Mouse (Mus musculus): ENCODE results near the gene Abl2. TPM values are rescaled to one million over a fixed set of nuclear protein-coding genes. Genes with fewer than 3 reads are reported as not detected.

Abl2 gene
- polyA plus RNA-seq, 1 experiment = 11.0 TPM

GRCm38 (mm10) chr1:156673476-156674194 is 115.0 kb downstream of the Abl2 start:
- no peak for TF ChIP-seq POLR2A (IDR thresholded peaks at IDR 0.05; ENCODE audit: low read depth, low read length)
- Histone ChIP-seq H3K27me3 (ENCODE audit: control insufficient read depth, insufficient read depth, low read length) (no peaks in the 10 kb centered on the region), H3K4me3 (ENCODE audit: extremely low read depth, insufficient read depth, insufficient read length) (peak overlapping the region; percentile 85), H3K36me3 (ENCODE audit: control insufficient read depth, insufficient read depth, low read length) (peaks cover 12% of the 10 kb centered on the region), H3K27ac (ENCODE audit: insufficient read depth, low read length) (peak overlapping the region; percentile 87), H3K4me1 (ENCODE audit: control insufficient read depth, insufficient read depth, insufficient read length) (peaks cover 6% of the 10 kb centered on the region; the same call in 1 of the 2 replicates)
- WGBS = under 1% methylated on average over 29 of the region's 29 CpGs
- peak; percentile 22 for DNase-seq (ENCODE audit: low read depth in 1 of 2, low spot score in 2 of 2)

DNA sequence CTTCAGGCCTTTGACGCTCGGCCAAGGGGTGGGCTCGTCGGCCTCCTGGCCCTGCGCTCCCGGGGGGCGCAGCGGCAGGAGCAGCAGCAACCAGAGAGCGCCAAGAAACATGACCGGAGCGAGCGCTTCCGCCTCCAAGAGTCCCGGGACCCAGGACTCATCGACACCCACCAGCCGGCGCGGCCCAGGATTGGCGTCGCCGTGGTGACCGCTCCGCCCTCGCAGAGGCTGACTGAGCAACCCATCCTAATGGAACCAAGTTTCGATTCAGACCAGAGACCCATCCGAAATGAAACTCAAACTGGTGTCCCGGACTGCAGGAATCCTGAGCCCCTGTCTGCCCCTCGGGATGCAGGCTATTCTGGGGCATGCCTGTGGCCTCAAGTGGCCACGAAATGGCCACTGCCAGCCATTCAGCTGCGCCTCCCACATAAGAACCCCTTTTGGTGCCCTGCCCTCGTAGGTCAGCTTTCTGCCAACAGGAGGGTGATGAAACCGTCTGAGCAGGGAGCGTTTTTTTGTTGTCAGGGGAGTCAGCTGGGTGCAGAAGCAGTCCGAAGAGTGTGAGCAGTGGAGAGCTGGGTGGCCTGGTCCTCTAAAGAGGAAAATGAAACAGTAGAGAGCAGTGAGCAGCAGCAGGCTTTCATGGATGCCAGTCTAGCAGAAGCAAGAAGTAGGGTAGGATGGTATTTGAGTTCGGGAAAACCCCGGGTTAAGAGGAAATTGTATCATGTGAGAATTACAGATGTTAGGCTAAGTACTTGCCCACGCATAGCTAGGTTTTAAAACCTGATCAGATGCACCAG is 115.8 kb downstream of the Abl2 start, which contains the start of gene Tor3a:
Tor3a (minus strand) TSS at position 162 of the 806 bp plus-strand sequence.
- H3K4me3 ChIP-seq (ENCODE audit: extremely low read depth, insufficient read depth, insufficient read length) = peak within 1 kb of the TSS; percentile 85

GRCm38 (mm10) chr1:156676171-156676570 is 117.6 kb downstream of the Abl2 start:
- DNase-seq (ENCODE audit: low read depth in 1 of 2, low spot score in 2 of 2) = peak; percentile 28 to 39
- TF ChIP-seq CTCF (IDR thresholded peaks at IDR 0.05; ENCODE audit: extremely low read depth, insufficient read depth, insufficient read length, insufficient replicate concordance) (peak; percentile 62; the same call in 1 of the 2 replicates), POLR2A (IDR thresholded peaks at IDR 0.05; ENCODE audit: low read depth, low read length) (no peak)
- Histone ChIP-seq H3K4me1 (ENCODE audit: control insufficient read depth, insufficient read depth, insufficient read length) (peaks cover 6% of the 10 kb centered on the region; the same call in 1 of the 2 replicates), H3K4me3 (ENCODE audit: extremely low read depth, insufficient read depth, insufficient read length) (no peak overlapping the region), H3K27me3 (ENCODE audit: control insufficient read depth, insufficient read depth, low read length) (no peaks in the 10 kb centered on the region), H3K36me3 (ENCODE audit: control insufficient read depth, insufficient read depth, low read length) (peaks cover 9% of the 10 kb centered on the region), H3K27ac (ENCODE audit: insufficient read depth, low read length) (no peak overlapping the region)
- 52% methylated on average over 12 of the region's 12 CpGs for WGBS

More for the DNA sequence above, 115.8 kb downstream of the Abl2 start, which contains the start of gene Tor3a:
- under 1% methylated on average over 37 of the region's 37 CpGs for WGBS
- peak; percentile 71 to 76 for DNase-seq (ENCODE audit: low read depth in 1 of 2, low spot score in 2 of 2)
- Histone ChIP-seq H3K27ac (ENCODE audit: insufficient read depth, low read length) (peak within 1 kb of the TSS; percentile 87), H3K27me3 (ENCODE audit: control insufficient read depth, insufficient read depth, low read length) (no peaks in the 10 kb centered on the region), H3K36me3 (ENCODE audit: control insufficient read depth, insufficient read depth, low read length) (peaks cover 6% of the 10 kb centered on the region; the same call in 1 of the 2 replicates), H3K4me1 (ENCODE audit: control insufficient read depth, insufficient read depth, insufficient read length) (peaks cover 6% of the 10 kb centered on the region; the same call in 1 of the 2 replicates)
- TF ChIP-seq POLR2A (IDR thresholded peaks at IDR 0.05; ENCODE audit: low read depth, low read length) (peak; percentile 27), CTCF (IDR thresholded peaks at IDR 0.05; ENCODE audit: extremely low read depth, insufficient read depth, insufficient read length, insufficient replicate concordance) (no peak)

- DNase-seq (ENCODE audit: low read depth in 1 of 2, low spot score in 2 of 2) = no peak
- peaks cover 6% of the 10 kb centered on the region; the same call in 1 of the 2 replicates for H3K4me1 ChIP-seq (ENCODE audit: control insufficient read depth, insufficient read depth, insufficient read length)
- TF ChIP-seq POLR2A (IDR thresholded peaks at IDR 0.05; ENCODE audit: low read depth, low read length) (no peak), CTCF (IDR thresholded peaks at IDR 0.05; ENCODE audit: extremely low read depth, insufficient read depth, insufficient read length, insufficient replicate concordance) (no peak)
- H3K4me3 ChIP-seq (ENCODE audit: extremely low read depth, insufficient read depth, insufficient read length) = no peak overlapping the region
- H3K27me3 ChIP-seq (ENCODE audit: control insufficient read depth, insufficient read depth, low read length) = no peaks in the 10 kb centered on the region
- 75% methylated on average over 5 of the region's 5 CpGs for WGBS
- H3K27ac ChIP-seq (ENCODE audit: insufficient read depth, low read length) = no peak overlapping the region
- peaks cover 11% of the 10 kb centered on the region for H3K36me3 ChIP-seq (ENCODE audit: control insufficient read depth, insufficient read depth, low read length)
These were observed 118.0 kb downstream of the Abl2 start for GRCm38 (mm10) chr1:156676596-156676995.

DNA sequence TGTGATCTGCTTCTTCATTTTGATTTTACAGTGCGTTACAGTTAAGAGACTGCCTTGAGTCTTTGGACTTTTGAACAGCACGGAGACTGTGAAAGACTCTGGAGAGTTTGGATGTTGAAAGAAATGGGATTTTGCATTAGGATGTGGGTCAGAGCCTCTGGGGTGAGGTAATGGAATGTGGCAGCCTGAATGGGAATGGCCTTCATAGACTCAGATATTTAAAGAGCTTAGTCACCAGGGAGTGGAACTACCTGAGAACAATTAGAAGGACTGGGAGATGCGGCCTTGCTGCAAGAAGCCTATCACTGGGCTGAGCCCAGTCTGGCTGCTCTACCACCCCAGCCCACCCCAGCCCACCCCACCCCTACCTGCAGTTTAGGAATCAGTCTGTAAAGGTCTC is 118.6 kb downstream of the Abl2 start:
- H3K36me3 ChIP-seq (ENCODE audit: control insufficient read depth, insufficient read depth, low read length) = peaks cover 11% of the 10 kb centered on the region

GRCm38 (mm10) chr1:156679599-156679998 is 121.0 kb downstream of the Abl2 start:
- no peak for TF ChIP-seq POLR2A (IDR thresholded peaks at IDR 0.05; ENCODE audit: low read depth, low read length)
- TF ChIP-seq CTCF (IDR thresholded peaks at IDR 0.05; ENCODE audit: extremely low read depth, insufficient read depth, insufficient read length, insufficient replicate concordance) = no peak
- 94% methylated on average over 9 of the region's 9 CpGs for WGBS
- Histone ChIP-seq H3K36me3 (ENCODE audit: control insufficient read depth, insufficient read depth, low read length) (peaks cover 13% of the 10 kb centered on the region), H3K27ac (ENCODE audit: insufficient read depth, low read length) (no peak overlapping the region), H3K27me3 (ENCODE audit: control insufficient read depth, insufficient read depth, low read length) (no peaks in the 10 kb centered on the region), H3K4me3 (ENCODE audit: extremely low read depth, insufficient read depth, insufficient read length) (no peak overlapping the region), H3K4me1 (ENCODE audit: control insufficient read depth, insufficient read depth, insufficient read length) (no peaks in the 10 kb centered on the region; the same call in 1 of the 2 replicates)
- DNase-seq (ENCODE audit: low read depth in 1 of 2, low spot score in 2 of 2) = no peak

More for the DNA sequence above, 118.6 kb downstream of the Abl2 start:
- Histone ChIP-seq H3K4me1 (ENCODE audit: control insufficient read depth, insufficient read depth, insufficient read length) (peaks cover 6% of the 10 kb centered on the region; the same call in 1 of the 2 replicates), H3K4me3 (ENCODE audit: extremely low read depth, insufficient read depth, insufficient read length) (no peak overlapping the region), H3K27me3 (ENCODE audit: control insufficient read depth, insufficient read depth, low read length) (no peaks in the 10 kb centered on the region), H3K27ac (ENCODE audit: insufficient read depth, low read length) (no peak overlapping the region)
- 94% methylated on average over 3 of the region's 3 CpGs for WGBS
- no peak for DNase-seq (ENCODE audit: low read depth in 1 of 2, low spot score in 2 of 2)
- TF ChIP-seq POLR2A (IDR thresholded peaks at IDR 0.05; ENCODE audit: low read depth, low read length) (no peak), CTCF (IDR thresholded peaks at IDR 0.05; ENCODE audit: extremely low read depth, insufficient read depth, insufficient read length, insufficient replicate concordance) (no peak)

All from spleen, adult 2 months (tissue).